Mouse (Mus musculus) frontal cortex, postnatal 25 days (tissue): ENCODE results near the gene Sulf2.

Source experiments
- DNase-seq, 2 experiments: peaks; one replicate each; pipeline ENCODE4 v3.0.0; 2022; ENCODE audit warnings: low spot score in 2 of 2

Sulf2 gene

DNA sequence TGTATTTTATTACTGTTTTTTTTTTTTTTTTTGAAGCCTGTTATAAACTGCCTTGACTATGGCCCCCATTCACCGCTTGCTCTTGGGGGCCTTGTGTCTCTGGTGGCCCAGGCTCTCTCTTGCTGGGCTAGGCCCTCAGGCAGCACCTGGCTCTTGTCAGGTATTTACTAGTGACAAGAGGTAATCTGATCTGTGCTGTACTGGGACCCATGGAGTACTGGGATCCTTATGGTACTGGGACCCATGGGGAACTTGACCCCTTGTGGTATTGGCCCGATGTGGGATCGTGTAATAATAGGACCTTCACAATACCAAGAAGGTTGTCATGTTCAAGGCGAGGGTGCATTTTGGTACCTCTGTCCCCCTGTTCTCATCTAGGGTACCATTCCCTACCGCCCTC lies 4.9 kb downstream of the Sulf2 start:
- no peak for DNase-seq

DNA sequence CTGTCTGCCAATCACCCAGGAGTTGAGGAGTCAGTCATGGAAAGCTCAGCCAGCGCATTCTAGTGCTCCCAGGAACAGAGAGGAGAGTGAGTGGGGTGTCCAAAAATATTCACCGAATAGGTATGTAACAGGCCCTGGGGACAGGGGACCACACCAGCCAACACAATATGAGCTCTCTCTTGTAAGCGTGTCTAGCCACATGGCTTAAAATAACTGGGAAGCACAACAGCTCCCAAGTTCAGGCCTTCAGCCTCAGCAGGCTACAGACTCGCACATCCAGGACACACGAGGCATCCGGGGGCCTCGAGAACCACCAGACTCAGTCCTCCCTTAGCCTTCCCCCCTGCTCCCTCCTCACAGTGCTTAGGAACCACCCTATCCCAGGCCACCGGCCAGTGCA lies 6.0 kb downstream of the Sulf2 start:
- no peak for DNase-seq

DNA sequence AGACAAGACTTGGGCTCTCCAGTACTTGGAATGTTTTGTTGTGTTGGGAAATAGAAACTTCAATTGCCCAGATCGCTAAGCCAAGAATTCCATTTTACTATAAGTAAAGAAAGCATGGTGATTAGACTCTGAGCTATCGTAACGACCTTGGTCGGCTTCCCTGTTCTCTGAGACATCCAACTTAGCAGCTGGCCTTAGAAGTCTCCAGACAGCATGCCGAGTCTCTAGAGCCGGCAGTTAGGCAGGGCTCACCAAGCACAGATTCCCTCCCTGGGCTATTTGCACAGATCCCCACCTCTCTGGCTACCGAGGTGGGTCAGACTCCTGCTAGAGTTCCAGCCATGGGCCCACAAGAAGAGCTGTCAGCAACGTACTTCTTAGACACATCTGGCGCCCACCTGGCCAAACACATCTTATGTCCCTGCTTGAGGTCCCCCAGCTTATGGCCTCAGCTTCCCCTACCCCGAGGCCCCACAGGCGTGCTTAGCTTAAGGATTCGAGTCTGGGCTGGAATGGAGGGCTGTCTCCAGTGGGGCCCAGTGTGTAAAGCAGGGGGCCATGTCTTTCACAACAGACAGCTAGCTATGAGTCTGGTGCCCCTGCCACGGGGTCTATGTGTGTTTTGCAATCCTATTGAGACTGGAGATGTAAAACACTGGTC lies 6.7 kb downstream of the Sulf2 start:
- DNase-seq, result no peak

DNA sequence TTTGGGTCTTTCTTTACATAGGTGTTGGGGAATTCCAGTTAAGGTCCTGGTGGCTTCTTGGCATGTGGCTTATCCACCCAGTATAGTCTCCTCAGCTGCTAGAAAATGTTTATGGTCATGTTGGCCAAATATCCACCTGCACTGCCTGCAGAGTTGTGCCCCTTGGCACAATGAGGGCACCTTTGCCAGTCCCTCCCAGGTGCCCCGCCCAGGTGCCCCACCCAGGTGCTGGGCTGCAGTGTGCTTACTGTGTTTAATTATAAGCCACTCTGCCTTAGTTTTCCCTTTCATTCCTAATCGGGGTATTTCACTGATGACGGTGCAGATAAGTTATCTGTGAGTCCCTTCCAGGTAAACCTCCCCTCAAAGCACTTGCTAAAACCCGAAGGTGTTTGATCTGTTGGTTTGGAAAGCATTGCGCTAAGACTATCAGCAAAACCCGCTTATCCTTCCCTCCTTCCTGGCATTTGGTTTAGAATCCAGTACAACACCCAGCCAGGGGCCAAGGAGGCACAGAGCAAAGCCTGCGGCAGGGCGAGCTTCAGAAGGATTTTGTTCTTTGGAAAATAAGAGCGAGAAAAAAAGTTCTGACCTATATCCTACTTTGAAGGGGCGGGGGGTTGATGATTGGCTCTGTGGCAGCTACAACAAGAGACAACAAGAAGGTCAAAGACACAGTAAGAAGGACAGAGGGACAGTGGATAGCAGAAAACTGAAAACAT lies 7.4 kb downstream of the Sulf2 start:
- DNase-seq, result no peak

DNA sequence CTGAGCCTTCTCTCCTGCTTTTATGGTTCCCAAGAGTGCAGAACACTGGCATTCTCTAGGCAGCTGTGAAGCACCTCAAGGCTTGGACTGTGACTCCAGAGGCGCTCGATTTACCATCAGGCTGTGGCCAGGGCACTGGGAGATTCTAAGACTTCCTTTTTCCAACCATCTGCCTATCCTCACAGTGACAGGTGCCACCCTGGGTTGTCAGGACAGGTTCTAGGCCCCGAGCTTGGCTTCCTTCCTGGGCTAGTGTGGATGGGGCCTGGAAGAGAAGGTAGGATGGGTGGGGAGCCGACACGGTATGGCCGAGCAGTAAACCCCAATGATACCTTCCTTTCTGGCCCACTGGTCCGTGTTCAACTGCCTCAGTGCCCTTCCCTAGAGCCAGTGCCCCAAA lies 9.0 kb downstream of the Sulf2 start:
- DNase-seq, result no peak

DNA sequence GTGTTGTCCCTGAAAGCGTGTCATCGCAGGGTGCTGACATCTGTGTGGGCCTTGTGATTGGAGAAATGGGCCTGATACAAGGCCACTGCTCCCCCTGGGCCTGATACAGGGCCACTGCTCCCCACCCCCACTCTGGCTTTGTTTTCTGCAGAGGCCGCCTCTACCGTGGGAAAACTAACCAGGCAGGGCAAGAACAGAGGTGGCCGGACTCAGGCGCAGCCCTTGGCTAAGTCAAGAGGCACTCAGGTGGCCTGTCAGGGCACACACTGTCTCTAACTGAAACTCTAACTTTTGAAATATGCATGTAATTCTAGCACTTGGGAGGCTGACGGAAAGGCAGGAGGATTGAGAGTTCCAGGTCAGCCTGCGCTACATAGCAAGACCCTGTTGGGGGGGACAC lies 10.4 kb downstream of the Sulf2 start:
- no peak for DNase-seq

DNA sequence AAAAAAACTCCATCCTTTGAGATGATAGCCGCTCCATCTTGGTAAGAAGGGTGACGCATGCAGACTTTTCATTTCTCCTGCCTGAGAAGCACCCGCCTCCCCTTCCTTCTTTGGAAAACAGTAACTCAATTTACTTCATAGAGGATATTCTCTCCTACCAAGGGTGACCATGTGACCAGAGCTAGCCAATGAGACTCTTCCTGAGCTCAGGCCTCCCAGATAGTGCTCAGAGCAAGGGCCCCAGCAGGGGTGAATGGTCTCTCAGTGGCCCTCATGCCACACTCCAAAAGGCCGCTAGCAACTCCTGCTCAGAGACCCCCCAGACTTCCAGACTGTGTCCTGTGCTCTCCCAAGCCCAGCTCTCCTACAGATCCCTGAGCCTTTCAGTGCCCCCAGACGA lies 11.6 kb downstream of the Sulf2 start:
- DNase-seq, result no peak

DNA sequence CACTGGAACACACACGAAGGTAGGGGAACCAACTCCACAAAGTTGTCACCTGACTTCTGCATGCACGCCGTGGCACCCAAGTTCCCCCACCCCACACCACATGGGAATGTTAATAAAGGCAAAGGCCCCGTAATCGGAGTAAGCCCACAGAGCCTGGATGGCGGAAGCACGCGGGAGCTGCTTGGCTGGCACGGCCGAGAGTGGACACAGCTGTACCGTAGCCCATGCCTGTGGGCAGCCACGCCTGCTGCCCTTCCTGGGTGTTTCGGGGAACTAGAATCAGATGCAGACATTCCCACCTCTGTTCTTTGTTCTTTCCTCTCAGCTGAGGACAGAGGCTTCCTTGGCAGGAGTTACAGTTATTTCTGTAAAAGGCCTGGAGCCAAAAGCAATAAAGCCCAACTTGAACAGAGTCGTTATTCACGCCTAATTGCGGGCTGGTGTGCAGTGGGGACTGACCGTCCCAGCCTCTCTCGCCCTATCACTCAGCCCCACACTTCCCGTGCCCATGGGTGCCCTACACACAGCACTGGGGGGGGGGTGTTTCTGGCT lies 12.8 kb downstream of the Sulf2 start:
- no peak for DNase-seq

DNA sequence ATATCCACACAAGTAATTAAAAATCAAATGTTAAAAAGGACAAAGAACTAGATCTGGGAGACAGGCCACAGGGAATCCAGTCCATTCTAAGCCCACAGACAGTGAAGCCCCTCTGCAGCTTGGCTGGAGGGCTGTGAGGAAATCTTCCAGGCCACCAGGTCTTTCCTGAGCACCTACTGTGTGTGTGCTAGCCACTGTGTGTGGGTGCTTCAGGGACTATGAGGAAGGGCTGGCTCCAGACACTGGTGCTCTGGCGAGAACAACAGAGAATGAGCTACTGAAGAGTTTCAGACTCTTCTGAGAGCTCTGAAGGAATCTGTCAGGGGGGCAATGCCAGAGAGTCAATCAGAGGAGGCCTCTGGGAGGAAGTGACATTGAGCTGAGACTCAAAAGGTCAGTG lies 13.6 kb downstream of the Sulf2 start:
- no peak for DNase-seq

DNA sequence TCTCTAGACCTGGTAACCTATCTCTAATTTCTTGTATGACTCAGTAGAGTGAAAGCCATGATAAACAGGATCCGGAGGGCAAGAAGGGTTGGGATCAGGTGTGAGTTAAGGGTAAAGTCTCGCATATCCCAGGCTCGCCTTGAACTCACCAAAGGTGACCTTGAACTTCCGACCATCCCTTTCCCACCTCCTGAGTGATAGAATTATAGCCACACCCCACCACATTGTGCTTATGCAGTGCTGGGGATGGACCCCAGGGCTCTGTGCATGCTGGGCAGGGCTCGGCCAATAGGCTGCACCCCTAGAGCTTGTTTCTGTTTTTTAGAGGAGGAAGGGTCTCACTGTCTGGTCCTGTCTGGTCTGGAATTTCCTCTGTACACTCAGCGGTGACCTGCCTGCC lies 14.4 kb downstream of the Sulf2 start:
- no peak for DNase-seq

DNA sequence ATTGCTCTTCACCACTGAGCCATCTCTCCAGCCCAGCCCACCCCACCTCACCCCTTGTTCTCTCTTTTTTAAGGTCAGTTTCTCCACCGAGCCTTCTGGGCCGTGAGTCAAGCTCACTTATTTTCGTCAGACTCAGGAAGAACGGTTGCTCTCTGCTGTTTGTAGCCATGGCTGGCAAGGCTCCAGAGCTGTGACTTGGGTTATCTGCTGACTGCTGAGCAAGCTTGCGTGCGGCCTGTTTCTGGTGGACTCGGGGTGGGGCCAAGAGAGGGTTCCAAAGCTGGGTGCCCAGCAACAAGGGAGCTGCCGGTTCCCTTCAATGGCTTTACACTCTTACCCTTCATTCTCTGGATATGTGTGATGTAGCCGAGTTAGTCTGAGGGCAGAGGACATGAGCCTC lies 15.0 kb downstream of the Sulf2 start:
- peak in 1 of 2 experiments; percentile 24 for DNase-seq

DNA sequence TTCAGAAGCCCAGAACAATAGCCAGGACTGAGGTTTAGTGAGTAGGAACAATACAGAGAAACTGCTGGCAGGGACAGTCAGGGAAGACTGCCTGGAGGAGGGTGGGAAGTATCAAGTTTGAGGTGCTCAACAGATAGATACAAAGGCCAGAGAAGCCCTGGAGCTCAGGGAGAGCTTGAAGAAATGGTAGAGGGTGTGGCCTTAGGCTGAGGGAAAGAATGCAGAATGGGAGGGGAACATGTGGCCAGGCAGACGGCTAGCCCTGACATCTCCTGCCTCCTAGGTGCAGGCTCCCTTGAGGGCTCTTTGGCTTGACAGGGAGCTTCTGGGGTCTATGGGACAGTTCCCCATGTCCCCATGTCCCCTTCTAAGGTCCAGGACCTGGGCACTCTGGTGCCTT lies 17.2 kb downstream of the Sulf2 start:
- no peak for DNase-seq

DNA sequence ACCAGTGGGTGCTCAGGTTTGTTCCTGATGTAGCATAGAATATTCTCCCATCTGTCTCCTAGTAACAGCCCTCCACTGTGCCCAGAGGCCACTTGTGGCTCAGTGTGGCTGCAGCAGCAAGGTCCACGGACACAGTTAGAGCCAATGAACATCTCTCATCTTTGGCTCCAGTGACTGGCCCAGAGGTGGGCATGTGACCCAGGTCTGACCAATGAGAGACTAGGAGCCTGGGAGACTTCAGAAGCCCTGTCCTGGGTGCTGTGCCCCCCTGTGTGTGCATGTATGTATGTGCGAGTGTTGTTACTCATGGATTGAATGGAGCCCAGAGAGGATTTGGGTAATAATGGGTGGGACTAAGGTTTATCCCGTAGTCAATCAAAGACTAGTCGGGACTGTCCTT lies 18.0 kb downstream of the Sulf2 start:
- DNase-seq, result no peak

DNA sequence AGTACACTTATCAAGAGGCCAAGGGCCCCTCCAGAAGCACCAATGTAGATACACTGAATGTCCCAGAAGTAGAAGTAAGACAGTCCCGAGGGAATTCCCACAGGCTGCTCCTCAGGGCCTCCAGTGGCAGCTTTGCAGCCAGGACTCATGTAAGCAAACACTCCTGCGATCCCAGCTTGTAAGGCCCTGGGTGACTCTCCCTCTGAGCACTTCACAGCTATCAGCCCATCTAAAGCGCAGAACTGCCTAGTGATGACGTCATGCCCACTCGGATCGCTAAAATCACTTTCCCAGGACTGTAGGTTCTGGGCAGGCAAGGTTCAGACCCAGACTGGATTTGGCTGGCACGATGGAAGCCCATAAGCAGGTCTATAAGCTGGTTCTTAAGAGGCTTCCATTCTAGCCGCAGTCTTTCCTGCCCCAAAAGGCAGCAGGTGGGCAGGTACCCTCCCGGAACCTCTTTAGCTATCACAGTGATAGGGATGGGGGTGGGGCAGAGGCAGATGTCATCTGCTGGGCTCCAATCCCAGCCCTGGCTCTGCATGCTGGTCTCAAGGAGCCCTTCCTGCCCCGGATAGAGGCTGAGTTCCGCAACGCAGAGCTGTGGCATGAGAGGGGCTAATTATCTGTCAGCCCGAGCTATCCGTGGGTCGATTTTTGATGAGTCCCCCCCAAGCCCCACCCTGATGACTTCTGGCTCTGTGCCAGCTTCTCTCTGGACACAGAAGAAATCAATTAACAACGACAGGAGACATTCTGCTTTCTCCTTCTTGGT lies 19.6 kb downstream of the Sulf2 start:
- DNase-seq, result no peak

DNA sequence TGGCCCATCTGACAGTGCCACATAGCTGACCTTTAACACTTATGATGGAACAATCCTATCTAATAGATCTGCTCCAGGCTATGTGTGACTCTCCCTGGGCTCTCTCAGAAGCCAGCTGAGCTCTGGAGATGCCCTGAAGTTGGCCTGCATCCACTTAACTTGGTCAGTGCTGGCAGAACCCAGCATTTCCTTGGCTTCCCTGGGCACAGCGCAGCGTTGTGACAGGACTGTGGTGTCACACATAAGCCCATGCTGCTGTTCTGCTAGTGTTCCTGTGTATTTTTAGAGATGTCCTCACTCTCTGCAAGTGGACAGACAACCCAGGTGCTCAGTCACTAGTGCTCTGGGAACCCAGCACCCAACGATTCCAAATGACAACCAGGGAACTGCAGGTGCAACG lies 26.7 kb downstream of the Sulf2 start:
- DNase-seq, result no peak

DNA sequence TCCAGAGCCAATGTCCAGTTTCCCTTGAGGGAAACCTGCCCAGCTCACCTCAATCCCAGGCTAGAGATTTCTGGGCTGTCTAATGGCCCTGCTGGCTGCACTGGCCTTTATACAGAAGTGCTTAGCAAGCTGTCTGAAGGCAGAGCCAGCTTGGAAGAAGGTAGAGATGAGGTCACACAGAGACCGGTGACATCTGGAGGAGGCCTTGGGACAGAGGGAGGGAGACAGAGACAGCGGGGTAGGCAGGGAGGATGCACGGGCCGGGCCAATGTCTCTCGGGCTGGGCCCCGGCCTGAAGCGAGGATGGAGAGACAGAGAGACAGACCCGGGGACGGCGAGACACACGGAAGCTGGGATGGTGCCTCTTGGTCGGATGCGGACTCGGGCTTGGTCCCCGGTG lies 27.4 kb downstream of the Sulf2 start:
- DNase-seq, result no peak

DNA sequence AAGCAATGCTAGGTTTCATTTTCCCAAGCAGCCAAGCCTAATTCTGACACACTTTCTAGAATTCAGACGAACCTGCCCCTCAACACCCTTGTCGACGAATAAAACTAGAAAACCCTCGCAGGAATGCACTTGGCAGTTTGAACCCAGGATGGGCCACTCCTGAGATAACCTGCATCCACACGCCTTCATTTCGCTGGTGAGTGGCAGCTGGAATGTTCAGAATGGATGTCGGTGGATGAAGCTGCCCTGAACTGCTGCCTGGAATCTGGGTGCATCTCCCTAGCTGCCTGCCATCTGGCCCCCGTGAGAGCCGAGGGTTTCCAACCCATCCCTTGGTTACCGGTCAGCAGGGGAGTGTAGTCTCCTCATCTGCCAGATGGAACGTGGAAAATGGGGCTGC lies 29.1 kb downstream of the Sulf2 start:
- no peak for DNase-seq

DNA sequence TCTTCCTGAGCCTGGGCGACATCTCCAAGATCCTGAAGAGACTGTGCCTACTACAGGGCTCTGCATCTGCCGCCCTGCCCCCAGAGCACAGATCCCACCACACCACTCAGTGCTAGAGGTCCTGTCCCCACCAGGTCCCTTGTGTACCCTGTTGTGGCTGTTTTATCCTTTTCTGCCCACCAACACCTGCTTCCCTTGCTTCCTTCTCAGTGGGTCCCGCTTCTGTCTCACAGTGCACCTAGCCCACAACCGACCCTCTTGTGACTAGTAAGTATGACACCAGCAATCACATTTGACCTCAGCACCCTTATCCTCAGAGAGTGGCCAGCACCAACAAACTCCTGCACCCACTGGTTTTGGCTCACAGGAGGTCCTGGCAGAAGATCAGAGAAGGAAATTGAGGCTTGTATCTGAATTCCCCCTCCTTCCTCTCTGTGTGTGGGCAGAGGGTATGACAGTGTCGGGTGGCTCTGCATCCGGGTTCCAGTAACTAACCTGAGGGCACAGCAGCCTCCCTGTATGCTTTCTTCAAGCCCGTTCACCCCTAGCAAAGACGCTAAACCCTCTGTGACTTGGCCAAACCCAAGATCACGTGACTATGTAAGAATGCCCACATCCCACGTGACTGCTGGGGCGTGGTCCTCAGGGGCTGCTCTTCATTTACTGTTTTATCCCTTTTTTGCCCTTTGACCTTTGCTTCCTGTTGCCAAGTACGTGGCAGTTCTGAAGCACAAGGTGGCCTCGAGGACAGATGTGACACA lies 29.8 kb downstream of the Sulf2 start:
- DNase-seq, result no peak

DNA sequence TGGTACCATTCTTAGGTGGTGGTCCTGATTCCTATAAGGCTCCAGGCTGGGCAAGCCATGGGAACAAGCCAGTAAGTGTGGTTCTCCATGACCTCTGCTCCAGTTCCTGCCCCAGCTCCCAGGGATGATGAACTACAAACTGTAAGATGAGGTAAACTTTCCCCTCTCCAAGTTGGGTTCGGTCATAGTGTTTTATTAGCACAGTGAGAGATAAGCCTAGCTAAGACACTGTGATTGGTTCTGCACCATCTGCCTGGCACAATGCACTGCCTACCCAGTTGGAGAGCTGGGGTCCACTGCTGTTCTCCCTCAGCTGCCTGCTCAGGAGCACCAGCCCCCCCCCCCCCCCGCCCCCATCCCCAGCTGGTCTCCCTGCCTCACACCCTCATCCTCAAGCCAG lies 30.4 kb downstream of the Sulf2 start:
- no peak for DNase-seq

DNA sequence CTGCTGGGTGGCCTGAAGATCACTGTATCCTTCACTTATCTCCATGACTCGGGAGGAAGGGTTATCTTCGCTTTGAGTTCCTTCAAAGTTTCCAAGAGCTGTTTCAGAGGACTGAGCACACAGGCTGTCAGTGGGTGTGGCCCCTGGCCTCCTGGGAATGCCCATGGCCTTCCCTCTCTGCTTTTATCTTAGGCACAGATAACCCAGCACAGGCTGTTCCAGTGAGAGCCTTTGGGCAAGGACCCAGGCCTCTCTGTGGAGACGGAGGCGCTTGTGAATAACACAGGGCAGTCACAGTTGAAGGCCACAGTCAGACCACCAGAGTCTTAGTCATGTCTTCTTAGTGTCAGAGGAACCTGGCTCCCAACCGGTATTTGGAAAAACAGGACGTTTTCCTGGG lies 32.7 kb downstream of the Sulf2 start:
- no peak for DNase-seq

DNA sequence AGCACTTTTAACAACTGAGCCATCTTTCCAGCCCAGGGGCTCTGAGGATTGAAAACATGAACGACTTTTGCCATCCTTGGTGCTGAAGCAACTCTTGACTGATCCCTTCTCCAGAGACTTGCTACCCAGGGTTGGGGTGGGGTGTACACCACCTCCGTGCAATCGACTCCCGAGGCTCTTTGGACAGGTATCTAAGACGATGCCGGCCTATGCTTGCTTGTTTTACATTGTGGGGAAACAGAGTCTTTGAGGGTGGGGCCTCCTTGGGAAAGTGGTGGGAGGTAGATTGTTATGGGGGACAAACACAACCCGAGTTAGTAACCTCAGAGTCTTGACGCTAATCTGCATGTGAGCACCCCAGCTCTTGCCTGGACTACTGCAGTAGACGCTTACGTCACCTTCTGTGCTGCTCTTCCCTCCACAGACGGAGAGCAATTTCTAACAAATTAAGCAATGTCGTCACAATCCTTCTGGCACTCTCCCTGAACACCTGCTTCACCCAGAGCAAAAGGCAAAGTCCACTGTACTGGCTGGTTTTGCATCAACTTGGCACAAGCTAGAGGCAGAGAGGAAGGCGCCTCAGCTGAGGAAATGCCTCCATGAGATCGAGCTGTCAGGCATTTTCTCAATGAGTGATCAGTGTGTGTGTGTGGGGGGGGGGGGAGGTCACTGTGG lies 33.6 kb downstream of the Sulf2 start:
- DNase-seq, result no peak
